Mouse (Mus musculus): ENCODE data around the gene Ring1.
"Not testable (repeated sequence)": the region's sequence is repeated elsewhere in the genome, so short reads cannot be mapped to it uniquely, and the experiment has no call there.

Ring1 gene

DNA sequence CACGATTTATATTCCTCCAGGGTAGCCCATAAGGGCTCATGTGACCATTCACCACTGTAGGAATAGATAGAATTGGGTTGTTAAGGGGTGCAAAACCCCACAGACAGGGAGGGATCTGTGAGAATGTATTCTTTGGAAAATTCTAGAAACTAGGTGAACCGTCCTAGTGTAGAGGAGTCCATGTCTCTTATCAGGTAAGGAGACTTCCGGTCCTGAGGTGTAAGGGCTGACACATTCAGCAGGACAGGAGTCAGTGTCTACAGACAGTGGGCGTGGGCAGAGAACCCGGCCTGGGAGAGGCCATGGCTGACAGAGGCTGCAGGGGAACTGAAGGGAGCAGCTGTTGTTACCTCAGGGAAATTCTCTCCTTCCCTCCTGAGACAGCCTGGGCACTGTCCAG, 25.8 kb downstream of the Ring1 start:
- in situ Hi-C loops (cut with MboI, MseI), result loop anchor here (5.0 kb wide), 1 partner anchor 1474 kb away; the partner anchor contains the start of gene H2-Q10

DNA sequence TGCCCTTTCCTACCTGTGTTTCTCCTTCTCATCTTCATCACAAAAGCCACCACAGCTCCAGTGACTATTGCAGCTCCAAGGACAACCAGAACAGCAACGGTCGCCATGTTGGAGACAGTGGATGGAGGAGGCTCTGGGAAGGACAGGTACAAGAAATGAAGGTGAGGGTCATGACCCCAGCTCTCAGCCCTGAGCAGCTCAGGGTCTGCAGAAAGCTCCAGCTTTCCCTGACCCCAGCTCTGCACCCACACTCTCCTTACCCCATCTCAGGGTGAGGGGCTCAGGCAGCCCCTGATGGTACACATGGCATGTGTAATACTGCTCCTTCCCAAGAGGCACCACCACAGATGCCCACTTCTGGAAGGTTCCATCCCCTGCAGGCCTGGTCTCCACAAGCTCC, 27.5 kb downstream of the Ring1 start:
- in situ Hi-C loops (cut with MboI, MseI), result loop anchor here (5.0 kb wide), 1 partner anchor 1475 kb away; the partner anchor contains the start of gene H2-Q10

DNA sequence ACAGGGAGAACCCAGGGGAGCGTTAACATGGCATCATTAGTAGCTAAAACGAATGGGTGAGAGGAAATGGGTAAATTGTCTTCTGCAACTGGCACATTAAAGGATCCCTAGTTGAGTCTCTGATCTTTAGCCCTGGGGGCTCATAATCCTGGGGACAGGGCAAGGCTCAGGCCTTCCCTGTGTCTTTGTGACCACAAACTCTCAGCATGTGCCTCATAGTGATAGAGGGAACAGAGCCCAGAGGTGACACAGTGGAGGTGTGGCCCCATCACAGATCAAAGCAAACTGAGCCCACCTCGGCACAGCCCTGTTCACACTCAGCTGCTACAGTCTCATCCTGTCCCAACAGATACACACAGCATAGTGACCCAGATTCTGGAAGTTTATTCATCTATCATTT, 28.8 kb downstream of the Ring1 start:
- in situ Hi-C loops (cut with MboI, MseI), result loop anchor here (5.0 kb wide), 1 partner anchor 1477 kb away; the partner anchor contains the start of gene H2-Q10

DNA sequence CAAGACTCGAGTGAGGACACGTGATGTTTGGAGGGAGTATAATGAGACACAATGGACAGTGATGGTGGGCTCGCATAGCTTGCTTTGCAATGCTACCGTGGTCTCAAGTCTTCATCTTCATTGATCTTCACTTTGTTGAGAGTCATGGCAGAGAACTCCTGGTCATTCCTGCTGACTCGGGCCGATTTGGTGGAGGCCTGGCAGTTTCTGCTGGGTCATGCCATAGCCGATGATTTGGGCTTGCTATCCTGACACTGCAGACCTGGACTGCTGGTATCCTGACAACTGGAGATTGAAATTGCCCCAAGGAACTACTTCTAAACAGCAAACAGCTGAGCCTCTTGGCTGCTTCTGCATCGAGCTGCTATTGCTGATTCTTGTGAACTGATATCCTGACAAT, 29.5 kb downstream of the Ring1 start:
- in situ Hi-C loops (cut with MboI, MseI), result loop anchor here (5.0 kb wide), 1 partner anchor 1477 kb away; the partner anchor contains the start of gene H2-Q10

DNA sequence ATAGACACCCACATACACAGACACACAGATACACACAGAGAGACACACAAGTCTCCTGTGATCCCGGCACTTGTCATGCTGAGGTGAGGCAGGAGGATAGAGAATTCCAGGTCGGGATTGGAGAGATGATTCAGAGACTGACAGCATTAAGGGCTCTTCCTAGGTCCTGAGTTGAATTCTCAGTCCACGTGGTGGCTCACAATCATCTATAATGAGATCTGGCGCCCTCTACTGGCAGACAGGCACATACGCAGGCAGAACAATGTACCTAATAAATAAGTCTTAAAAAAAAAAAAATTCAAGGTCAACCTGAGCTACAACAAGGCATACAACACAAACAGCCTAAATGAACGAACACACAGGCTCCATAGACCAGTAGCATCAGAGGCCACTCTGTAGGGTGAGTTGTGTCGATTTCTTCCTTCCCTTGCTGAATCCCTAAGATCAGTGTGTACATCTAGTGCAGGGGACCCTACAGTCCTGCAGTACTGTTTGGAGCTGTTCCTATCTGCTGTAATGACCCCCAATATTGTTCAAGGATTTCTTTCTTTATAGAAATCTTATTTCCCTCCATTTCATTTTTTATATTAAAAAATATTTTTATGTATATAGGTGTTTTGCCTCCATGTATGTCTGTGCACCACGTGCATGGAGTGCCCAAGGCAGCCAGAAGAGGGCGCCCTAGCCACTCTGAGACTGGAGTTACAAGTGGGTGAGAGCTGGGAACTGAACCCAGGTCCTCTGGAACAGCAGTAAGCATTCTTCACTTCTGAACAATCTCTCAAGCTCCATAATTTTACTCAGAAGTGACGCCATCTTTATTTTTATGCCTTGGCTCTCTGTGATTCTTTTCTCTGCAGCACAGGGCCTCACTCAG, 32.5 kb downstream of the Ring1 start:
- in situ Hi-C loops (cut with MboI, MseI), result no loop called here

DNA sequence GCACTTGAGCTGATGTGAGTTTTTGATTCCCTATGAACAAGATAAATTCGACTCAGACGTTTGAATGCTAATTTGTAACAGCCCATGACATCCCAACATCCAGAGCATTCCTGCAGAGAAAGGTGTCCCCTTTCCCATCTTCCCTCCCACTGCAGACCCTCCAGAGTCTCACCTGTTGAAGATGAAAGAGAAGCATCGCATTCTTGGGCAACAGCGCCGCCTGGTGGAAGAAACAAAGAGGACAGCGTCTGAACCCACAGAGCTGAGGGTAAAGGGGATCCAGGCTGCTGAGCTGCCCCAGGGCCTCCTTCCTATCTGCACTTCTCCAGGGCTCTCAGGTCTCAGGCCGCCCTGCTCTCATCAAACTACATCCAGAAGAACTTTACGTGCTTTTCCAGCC, 42.3 kb downstream of the Ring1 start:
- in situ Hi-C loops (cut with MboI, MseI), result not testable (repeated sequence)

DNA sequence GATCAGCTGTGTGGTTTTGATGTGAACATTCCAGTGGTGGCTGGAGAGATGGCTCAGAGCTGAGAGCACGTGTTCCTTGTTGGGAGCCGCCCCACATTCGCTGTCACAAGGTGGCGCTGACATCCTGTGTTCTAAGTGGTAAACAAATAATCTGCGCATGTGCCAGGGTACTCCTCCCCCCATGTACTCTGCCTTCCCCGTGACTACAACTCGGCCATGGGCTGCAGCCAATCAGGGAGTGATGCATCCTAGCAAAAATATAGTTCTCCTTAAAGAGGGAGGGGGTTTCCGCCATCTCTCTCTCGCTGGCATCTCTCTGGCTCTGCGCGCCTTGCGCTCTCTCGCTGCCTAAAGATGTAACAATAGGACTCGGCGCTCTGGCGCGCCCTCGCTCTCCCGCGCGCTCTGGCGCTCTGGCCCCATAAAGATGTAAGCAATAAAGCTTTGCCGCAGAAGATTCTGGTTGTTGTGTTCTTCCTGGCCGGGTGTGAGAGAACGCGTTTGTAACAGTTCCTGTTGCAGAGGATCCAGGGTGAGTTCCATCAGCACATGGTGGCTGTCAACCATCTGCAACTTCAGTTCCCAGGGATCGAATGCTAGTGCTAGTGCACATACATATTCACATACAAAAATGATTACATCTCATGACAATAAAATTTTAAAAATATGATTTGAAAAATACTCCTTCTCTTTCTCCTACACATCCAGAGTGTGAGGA, 43.1 kb downstream of the Ring1 start:
- in situ Hi-C loops (cut with MboI, MseI), result not testable (repeated sequence)

DNA sequence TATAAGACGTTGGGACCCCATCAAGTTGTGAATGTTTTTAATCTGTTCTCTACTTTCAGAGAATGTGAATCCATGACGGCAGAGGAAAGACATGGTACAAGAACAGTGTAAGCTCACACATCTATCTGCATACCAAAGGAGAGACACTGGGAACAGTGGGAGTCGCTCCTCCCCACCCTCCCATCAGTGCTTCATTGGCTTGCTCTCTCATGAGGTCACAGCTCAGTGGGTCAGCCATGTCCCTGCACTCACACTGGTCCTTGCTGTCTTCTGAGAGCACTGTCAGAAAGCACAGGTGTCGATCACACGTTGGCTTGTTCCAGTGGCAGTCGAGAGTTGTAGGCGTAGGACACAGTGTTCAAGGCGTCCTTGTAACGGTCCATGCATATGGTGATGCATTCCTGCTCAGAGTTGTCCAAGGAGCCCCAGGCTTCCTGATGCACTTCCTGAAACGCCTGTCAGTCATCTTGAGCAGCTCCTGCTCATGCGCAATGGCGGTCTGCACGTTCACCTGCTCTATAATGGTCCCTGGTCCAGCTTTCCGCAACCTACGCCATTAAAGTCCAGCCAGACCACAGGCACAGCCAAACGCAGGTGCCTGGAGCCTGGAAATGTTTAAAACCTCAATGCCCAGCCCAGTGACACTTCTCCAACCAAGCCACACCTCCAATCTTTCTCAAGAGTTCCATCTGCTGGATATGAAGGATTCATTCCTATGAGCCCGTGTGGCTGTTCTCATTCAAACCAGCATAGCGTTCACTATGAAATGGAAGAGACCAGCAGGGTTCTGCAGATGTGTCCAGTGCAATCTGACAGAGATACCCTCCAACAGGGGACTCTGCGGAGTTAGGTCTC, 44.1 kb downstream of the Ring1 start:
- in situ Hi-C loops (cut with MboI, MseI), result no loop called here

DNA sequence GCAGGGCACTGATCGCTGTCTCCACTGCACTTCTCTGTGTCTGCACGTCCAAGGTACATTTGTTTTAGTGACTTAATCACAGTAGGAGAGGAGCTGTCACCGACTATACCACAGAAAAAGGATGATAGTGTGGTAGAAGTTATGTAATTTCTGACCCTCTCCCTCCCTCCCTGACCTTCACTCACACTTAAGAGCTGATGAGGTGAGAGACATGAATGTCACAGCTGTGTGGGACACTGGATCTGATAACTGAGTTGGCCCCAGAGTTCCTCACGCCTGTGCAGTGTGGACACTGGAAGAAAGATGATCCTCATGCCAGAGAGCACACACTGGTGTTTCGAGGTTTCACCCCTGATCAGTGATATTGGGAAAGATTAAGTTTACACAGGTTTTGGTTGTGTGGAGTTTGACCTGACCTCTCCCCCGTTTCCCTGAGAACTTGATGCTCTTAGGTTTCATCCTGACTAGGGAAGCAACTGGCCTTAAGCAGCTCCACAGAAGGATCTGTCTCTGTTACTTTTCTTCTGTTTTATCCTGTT, 44.9 kb downstream of the Ring1 start:
- in situ Hi-C loops (cut with MboI, MseI), result loop anchor here (10.0 kb wide), 1 partner anchor 1595 kb away; the partner anchor contains the start of gene Wiz

DNA sequence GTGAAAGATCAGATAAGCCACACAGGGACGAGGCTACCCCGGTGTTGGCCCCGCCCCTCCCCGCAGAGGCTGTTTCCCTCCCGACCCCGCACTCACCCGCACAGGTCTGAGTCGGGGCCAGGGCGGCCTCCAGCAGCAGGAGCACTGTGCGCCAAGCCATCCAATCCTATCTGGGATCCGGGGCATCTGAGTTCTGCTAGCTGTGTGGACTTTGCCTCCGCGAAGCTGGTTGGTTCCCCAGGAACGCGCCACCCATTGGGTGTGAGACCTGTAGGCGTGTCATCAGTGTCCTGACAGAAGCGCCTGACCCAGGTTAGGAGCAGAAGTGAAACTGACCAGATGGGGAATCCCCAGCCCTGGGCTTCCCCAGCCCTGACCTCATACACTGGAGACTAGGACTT, 45.8 kb downstream of the Ring1 start:
- in situ Hi-C loops (cut with MboI, MseI), result loop anchor here (10.0 kb wide), 1 partner anchor 1594 kb away; the partner anchor contains the start of gene Wiz

DNA sequence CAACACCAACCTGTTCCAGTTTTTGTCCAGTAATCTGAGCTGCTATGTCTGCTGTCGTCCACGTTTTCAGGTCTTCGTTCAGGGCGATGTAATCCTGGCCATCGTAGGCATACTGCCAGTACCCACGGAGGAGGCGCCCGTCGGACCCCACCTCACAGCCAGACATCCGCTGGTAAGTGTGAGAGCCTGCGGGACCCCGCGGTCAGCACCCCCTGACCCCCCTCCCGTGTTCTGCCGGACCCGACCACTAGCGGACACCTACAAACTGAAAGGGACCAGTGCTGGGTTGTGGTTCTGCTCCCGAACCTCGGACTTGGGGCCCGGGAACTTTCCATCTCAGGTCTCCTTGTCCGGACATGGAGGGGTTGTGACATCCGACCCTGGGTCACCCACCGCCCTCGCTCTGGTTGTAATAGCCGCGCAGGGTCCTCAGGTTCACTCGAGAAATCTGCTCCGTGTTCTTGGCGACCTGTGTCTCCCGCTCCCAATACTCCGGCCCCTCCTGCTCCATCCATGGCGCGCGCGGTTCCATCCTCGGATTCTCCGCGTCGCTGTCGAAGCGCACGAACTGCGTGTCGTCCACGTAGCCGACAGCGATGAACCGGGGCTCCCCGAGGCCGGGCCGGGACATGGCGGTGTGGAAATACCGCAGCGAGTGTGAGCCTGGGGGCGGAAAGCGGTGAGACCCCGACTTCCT, 46.5 kb downstream of the Ring1 start:
- in situ Hi-C loops (cut with MboI, MseI), result loop anchor here (10.0 kb wide), 1 partner anchor 1593 kb away; the partner anchor contains the start of gene Wiz

DNA sequence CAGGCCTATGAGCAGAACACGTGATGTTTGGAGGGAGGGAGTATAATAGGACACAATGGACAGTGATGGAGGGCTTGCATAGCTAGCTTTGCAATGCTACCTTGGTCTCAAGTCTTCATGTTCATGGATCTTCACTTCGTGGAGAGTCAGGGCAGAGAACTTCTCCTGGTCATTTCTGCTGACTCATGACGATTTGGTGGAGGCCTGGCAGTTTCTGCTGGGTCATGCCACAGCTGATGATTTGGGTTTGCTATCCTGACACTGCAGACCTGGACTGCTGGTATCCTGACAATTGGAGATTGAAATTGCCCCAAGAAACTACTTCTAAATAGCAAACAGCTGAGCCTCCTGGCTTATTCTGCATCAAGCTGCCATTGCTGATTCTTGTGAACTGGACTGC, 50.9 kb downstream of the Ring1 start:
- in situ Hi-C loops (cut with MboI, MseI), result loop anchor here (5.0 to 10.0 kb wide), 2 partner anchors 34 to 1589 kb away; partner anchors contain the start of gene Wiz

DNA sequence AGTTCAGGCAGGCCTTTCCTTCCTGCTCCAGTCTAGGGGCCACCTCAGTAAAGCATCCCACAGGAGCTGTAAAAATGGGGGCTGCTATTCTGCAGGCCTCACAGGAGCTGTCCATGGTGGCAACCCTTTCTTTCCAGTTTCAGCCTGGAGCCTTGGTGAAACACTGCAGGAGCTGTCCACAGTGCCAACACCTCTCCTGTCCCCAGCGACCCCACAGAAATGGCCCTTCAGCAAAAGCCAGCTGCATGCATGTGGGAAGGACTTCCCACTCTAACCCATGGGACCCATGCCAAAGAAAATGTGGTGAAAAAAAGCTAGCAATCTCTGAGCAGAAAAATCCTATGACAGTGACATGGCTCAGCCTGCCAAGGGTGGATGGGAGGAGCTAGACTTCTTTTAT, 51.8 kb downstream of the Ring1 start:
- in situ Hi-C loops (cut with MboI, MseI), result loop anchor here (5.0 to 10.0 kb wide), 2 partner anchors 35 to 1588 kb away; partner anchors contain the start of gene Wiz

All from T-helper 1 cell (primary cell).